Mouse (Mus musculus) E14TG2a.4 (cell line): ENCODE measurements around the gene Bbs9.

Experiments
- CTCF ChIP-seq: conservative IDR thresholded peaks from 2 replicates; pipeline ENCODE4 v1.5.1; 2014; ENCODE audit warnings: low read length
- NANOG ChIP-seq: IDR thresholded peaks from 2 replicates; pipeline ENCODE4 v1.6.1; 2014; ENCODE audit warnings: borderline replicate concordance, low read length, mixed read lengths
- POU5F1 ChIP-seq: IDR thresholded peaks from 2 replicates; pipeline ENCODE4 v1.6.1; 2014; ENCODE audit warnings: low read length, borderline replicate concordance

DNA sequence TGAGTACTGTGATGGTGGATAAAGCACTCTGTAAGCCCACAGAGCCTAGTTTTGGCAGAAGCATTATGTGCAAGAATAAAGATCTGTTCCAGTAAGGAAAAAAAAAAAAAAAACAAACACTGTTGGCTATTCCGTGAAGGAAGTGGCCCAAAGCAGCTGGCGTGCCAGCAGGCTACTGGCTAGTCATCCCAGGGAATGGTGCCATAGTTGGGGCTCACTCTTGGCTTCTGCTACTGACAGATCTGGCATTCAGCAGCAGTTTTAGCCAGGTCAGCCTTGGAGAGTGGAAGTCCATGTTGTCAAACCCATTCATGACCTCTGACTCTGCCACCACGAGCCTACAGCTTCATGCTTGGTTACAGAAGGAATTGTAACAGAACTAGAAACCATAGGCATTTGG is 13.6 kb upstream of the Bbs9 start:
- TF ChIP-seq CTCF (no peak), NANOG (no peak), POU5F1 (no peak)
